Mouse (Mus musculus) stomach, postnatal 0 days (tissue): ENCODE data around the gene Olfr97.

Experiments
- CTCF ChIP-seq: IDR thresholded peaks from 2 replicates; pipeline ENCODE4 v1.5.1; 2016; ENCODE audit warnings: antibody characterized with exemption, low read depth, mild to moderate bottlenecking, moderate library complexity
- EP300 ChIP-seq: optimal IDR thresholded peaks from 2 replicates; pipeline ENCODE3; 2016; ENCODE audit warnings: antibody characterized with exemption

DNA sequence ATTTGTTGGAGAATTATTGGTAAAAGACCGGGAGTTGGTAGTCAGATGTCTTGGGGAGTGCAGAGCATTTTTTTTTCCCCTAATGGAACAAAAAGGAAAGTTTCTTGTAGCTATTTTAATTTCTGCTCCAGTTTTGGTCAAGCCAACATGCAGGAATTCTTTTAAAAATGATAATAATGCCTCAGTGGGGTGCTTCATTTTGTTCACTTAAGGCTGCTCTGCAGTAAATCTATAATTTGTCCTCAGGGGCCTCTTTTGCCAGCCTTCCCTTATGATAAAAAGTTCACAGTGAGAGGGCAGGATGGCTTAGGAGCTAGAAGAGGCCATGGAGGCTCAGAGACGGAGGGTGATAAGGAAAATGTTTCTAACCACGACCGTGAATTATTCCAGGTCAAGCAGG lies 17.3 kb downstream of the Olfr97 start, which contains the start of gene Olfr96:
- TF ChIP-seq CTCF (no peak), EP300 (no peak)
